Mouse (Mus musculus) hindbrain, embryonic 12.5 days (tissue): ENCODE results near the gene Gigyf2. TPM values are rescaled to one million over a fixed set of nuclear protein-coding genes. Genes with fewer than 3 reads are reported as not detected.

Experiments used
- ATAC-seq: fragments of 200-750 bp; cut with Nextera tagmentation; 2 replicates; pipeline ENCODE4 v1.8.0; 2017; ENCODE audit warnings: moderate TSS enrichment; ENCODE audit not compliant: low FRiP score
- H3K27ac ChIP-seq: fragments of 300-500 bp; sonication (generic); 2 replicates; pipeline ENCODE4 v1.5.1; 2016; ENCODE audit warnings: mild to moderate bottlenecking
- H3K27me3 ChIP-seq: fragments of 300-500 bp; sonication (generic); 2 replicates; pipeline ENCODE4 v1.6.1; 2016; ENCODE audit warnings: mild to moderate bottlenecking
- H3K36me3 ChIP-seq: fragments of 300-500 bp; sonication (generic); 2 replicates; pipeline ENCODE4 v1.6.1; 2016; ENCODE audit warnings: mild to moderate bottlenecking
- H3K4me1 ChIP-seq: fragments of 300-500 bp; sonication (generic); 2 replicates; pipeline ENCODE4 v1.6.1; 2016
- H3K4me2 ChIP-seq: fragments of 300-500 bp; sonication (generic); replicated peaks from 2 replicates; pipeline ENCODE4 v1.6.1; 2016; ENCODE audit warnings: mild to moderate bottlenecking
- H3K4me3 ChIP-seq: fragments of 300-500 bp; sonication (generic); 2 replicates; pipeline ENCODE4 v1.5.1; 2016; ENCODE audit warnings: mild to moderate bottlenecking
- H3K9ac ChIP-seq: fragments of 300-500 bp; sonication (generic); 2 replicates; pipeline ENCODE4 v1.6.1; 2016; ENCODE audit warnings: mild to moderate bottlenecking, moderate library complexity
- H3K9me3 ChIP-seq: fragments of 300-500 bp; sonication (generic); replicated peaks from 2 replicates; pipeline ENCODE4 v1.6.1; 2016; ENCODE audit warnings: mild to moderate bottlenecking
- WGBS: fragments of 180-500 bp; shearing (Covaris S2); methylation state at CpG from one replicate; pipeline ENCODE4 v1.1.7; 2016; 5-methylcytosine and 5-hydroxymethylcytosine counted together
- polyA plus RNA-seq: library from polyadenylated mRNA; unstranded; fragments of >200 nt; fragmentation: Nextera tagmentation; extraction: Ambion mirVana; gene quantifications from 2 replicates; pipeline ENCODE4 v1.2.1, GENCODE M21; 2016

Gene Gigyf2
- polyA plus RNA-seq, 1 experiment from 2014 or later: 66.4 TPM

DNA sequence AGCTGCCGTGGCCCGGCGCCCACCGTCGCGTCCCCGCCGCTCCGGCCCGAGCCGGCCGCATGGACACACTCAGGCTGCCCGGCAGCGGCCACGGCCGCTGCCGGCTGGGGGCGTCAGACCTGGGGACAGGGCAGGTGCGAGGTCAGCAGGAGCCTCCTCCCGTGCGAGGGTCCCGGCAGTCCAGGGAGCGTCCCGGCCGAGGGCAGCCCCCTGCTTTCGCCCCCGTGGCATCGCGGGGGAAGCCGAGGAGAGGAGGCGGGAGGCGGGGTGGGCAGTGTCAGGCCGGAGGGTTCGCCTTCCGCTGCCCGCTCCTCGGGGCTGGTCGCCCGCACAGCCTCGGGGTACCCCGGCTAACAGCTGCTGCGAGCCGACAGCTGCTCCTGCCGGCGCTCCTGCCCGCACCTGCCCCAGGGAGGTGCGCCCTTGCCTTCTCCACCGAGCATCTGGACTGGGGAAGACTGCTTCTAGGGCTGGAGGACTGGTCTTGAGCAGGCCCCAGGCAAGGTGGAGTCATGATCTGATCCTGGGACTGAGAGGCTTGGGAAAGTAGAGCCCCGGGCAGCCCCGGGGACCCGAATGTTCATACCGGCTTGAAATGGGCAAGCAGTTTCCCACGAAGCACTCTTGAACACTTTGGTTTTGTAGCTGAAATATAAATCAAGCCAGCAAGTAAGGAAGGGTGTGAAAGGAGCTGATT lies 515 bp downstream of the Gigyf2 start:
- H3K9ac ChIP-seq: peak overlapping the region; percentile 99
- H3K4me3 ChIP-seq: peak overlapping the region; percentile 89
- 1% methylated on average over 51 of the region's 53 CpGs for WGBS
- no peaks in the 10 kb centered on the region for H3K36me3 ChIP-seq
- peak; percentile 89 for ATAC-seq
- H3K27ac ChIP-seq: peak overlapping the region; percentile 95
- no peaks in the 10 kb centered on the region for H3K27me3 ChIP-seq
- H3K4me2 ChIP-seq: peak overlapping the region; percentile 76
- H3K4me1 ChIP-seq: peaks cover 9% of the 10 kb centered on the region
- no peaks in the 10 kb centered on the region for H3K9me3 ChIP-seq

GRCm38 (mm10) chr1:87331774-87332173 lies 5.0 kb downstream of the Gigyf2 start:
- Histone ChIP-seq H3K4me2 (no peak overlapping the region), H3K27me3 (no peaks in the 10 kb centered on the region), H3K9me3 (no peaks in the 10 kb centered on the region), H3K4me3 (no peak overlapping the region), H3K9ac (no peak overlapping the region), H3K4me1 (peaks cover 9% of the 10 kb centered on the region), H3K36me3 (peaks cover 14% of the 10 kb centered on the region), H3K27ac (no peak overlapping the region)
- ATAC-seq: no peak
- WGBS: 95% methylated on average over 4 of the region's 4 CpGs

DNA sequence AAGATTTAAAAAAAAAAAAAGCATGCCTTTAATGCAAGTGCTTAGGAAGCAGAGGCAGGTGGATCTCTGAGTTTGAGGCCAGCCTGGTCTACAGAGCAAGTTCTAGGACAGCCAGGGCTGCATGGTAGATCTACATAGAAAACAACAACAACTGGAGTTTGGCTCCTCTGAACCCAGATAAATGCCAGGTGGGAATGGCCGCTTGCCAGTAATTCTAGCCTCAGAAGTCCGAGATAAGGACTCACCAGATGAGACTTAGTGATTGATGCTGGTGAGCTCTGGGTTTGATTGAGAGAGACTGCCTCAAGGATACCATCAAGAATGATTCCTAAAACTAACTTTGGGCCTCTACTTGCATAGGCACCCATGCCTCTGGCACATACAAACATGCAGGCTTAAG lies 23.8 kb downstream of the Gigyf2 start:
- H3K4me1 ChIP-seq: no peaks in the 10 kb centered on the region
- no peak overlapping the region for H3K4me2 ChIP-seq
- H3K4me3 ChIP-seq: no peak overlapping the region
- H3K27ac ChIP-seq: no peak overlapping the region
- 90% methylated on average over 2 of the region's 2 CpGs for WGBS
- no peaks in the 10 kb centered on the region for H3K9me3 ChIP-seq
- H3K9ac ChIP-seq: no peak overlapping the region
- no peak for ATAC-seq
- 0 out of 2 replicates have a peak, but pooled peaks cover 3% of the 10 kb centered on the region for H3K36me3 ChIP-seq
- no peaks in the 10 kb centered on the region for H3K27me3 ChIP-seq

DNA sequence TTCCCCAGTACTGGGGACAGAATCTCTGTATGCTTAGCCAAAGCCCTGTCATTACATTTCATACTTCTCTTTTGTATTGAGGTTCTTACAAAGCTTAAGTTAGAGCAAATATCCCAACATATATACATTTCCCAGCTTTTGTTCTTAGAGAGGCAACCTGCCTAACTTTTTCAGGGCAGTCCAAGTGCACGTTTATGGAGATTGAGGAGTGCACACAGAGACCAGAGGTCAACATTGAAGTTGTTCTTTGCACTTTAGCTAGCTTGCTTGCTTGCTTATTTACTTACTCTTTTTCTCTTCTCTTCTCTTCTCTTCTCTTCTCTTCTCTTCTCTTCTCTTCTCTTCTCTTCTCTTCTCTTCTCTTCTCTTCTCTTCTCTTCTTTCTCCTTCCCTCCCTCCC lies 33.5 kb downstream of the Gigyf2 start:
- H3K27ac ChIP-seq: no peak overlapping the region
- ATAC-seq: no peak

DNA sequence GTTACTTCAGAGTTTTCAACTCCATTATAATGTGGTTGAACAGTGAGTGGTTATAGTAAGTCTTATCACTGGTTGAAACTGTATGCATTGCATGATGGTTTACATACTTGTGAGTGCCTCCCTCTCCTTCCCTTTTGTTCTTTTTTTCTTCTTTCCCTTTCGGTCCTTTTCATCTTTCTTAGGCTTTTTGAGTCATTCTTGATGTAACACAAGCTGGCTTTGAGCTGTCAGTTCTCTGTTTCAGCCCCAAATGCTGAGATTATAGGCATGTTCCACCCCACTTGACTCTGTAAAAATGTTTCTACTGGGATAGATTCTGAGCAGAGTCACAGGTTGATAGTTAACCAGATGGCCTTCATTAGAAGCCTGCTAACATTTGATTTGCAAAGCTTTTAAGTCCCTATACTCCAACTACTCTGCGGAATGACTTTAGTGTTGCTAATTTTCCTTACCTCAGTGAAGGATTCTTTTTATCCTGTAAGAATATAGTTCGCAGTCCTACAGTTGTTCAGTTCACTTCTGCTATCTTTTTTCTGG lies 51.3 kb downstream of the Gigyf2 start:
- H3K27me3 ChIP-seq: no peaks in the 10 kb centered on the region
- no peak for ATAC-seq
- no peak overlapping the region for H3K27ac ChIP-seq
- no peak overlapping the region for H3K4me3 ChIP-seq
- H3K4me2 ChIP-seq: no peak overlapping the region
- H3K36me3 ChIP-seq: peaks cover 23% of the 10 kb centered on the region
- H3K4me1 ChIP-seq: no peaks in the 10 kb centered on the region
- no peaks in the 10 kb centered on the region for H3K9me3 ChIP-seq
- WGBS: 91% methylated on average over 3 of the region's 3 CpGs
- H3K9ac ChIP-seq: no peak overlapping the region

More for the DNA sequence above, 33.5 kb downstream of the Gigyf2 start:
- Histone ChIP-seq H3K36me3 (peaks cover 11% of the 10 kb centered on the region), H3K4me1 (no peaks in the 10 kb centered on the region), H3K27me3 (no peaks in the 10 kb centered on the region), H3K4me2 (no peak overlapping the region), H3K4me3 (no peak overlapping the region), H3K9ac (no peak overlapping the region), H3K9me3 (no peaks in the 10 kb centered on the region)
- WGBS: 88% methylated on average over 1 of the region's 1 CpGs

GRCm38 (mm10) chr1:87379919-87380318 lies 53.1 kb downstream of the Gigyf2 start:
- Histone ChIP-seq H3K27me3 (no peaks in the 10 kb centered on the region), H3K9ac (no peak overlapping the region), H3K27ac (no peak overlapping the region), H3K4me1 (no peaks in the 10 kb centered on the region), H3K4me2 (no peak overlapping the region), H3K4me3 (no peak overlapping the region), H3K9me3 (no peaks in the 10 kb centered on the region), H3K36me3 (peaks cover 20% of the 10 kb centered on the region)
- no peak for ATAC-seq
- 92% methylated on average over 1 of the region's 1 CpGs for WGBS

DNA sequence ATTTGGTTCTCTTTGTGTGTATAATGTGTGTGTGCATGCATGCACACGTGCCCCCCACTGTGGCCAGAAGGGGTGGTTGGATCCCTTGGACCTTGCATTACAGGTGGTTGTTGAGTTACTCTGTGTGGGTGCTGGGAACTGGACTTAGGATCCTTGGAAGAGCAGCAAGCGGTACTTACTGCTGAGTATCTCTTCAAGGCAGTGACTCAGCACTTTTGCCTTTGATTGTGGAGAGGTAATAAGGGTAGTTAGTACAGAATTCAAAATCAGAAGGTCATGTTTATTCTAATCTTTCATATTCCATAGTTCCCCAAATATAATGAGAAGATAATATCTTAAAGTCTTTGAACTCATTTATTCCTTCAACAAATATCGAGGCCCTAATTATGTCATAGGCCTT lies 54.4 kb downstream of the Gigyf2 start:
- Histone ChIP-seq H3K4me2 (no peak overlapping the region), H3K9me3 (no peaks in the 10 kb centered on the region), H3K36me3 (peaks cover 16% of the 10 kb centered on the region), H3K27ac (no peak overlapping the region), H3K4me3 (no peak overlapping the region), H3K4me1 (no peaks in the 10 kb centered on the region), H3K9ac (no peak overlapping the region), H3K27me3 (no peaks in the 10 kb centered on the region)
- WGBS: 93% methylated on average over 3 of the region's 3 CpGs
- ATAC-seq: no peak

- Histone ChIP-seq H3K4me3 (no peak overlapping the region), H3K9me3 (no peaks in the 10 kb centered on the region), H3K27ac (no peak overlapping the region), H3K4me2 (no peak overlapping the region), H3K27me3 (no peaks in the 10 kb centered on the region), H3K9ac (no peak overlapping the region), H3K36me3 (peaks cover 16% of the 10 kb centered on the region), H3K4me1 (no peaks in the 10 kb centered on the region)
- ATAC-seq: no peak
- WGBS: 94% methylated on average over 9 of the region's 9 CpGs
Observed at GRCm38 (mm10) chr1:87386436-87387092, 59.8 kb downstream of the Gigyf2 start.

DNA sequence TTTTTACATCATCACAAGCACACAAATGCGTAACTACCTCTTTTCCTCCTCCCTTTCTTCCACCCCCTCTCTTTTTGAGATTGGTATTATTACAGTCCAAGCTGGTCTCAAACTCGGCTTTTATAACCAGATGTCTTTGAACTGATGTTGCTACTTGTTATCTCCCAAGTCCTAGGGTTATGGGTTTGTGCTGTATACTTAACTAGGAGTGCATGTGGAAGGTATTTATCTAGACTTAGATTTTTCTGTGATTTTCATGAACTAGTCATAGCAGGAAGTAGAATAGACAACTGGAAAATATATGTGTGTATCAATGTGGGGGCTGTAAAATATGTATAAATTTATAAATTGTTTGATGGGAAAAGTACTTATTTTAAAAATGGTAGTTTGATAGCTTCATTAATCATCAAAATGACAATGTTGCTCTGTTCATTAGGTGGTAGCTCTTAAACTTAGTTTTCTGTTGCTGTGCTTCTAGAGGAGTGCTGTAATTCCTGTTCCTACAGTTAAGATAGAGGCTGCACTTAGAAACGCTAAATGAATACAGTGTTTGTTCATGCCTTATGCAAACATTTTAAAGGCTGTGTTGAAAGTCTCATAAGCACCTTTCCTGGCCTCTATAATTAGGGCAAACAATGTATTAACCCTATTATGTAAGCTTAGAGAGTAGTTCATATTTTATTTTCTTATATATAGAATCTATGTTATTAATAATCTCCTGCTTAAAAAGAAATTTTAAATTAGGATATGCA lies 66.8 kb downstream of the Gigyf2 start:
- 94% methylated on average over 3 of the region's 3 CpGs for WGBS
- no peak for ATAC-seq
- Histone ChIP-seq H3K36me3 (peaks cover 16% of the 10 kb centered on the region), H3K4me2 (no peak overlapping the region), H3K4me3 (no peak overlapping the region), H3K27me3 (no peaks in the 10 kb centered on the region), H3K27ac (no peak overlapping the region), H3K9ac (no peak overlapping the region), H3K4me1 (0 out of 2 replicates have a peak, but pooled peaks cover 3% of the 10 kb centered on the region), H3K9me3 (no peaks in the 10 kb centered on the region)

DNA sequence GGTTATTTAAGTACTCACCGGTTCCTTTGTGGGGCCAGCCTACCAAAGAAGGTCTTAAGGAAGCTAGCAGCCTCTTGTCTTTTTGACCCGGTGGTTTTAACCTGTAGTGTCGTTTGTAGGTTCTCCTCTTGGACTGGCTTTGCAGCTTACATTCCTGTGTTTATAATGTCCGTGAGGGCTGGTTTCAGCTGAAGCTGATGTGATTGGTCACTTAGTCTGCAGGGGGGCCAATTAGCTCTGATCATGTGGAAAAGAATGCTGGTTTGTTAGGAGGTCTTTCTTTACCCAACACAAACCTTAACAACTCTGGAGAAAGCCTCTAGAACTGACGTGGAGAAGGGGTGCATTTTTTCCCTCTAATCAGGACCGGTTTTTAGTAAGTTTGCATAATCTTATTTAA lies 67.8 kb downstream of the Gigyf2 start, which contains the start of gene Kcnj13:
Gene Kcnj13, minus strand, starts transcription at position 136 of the 400 bp plus-strand sequence.
- Histone ChIP-seq H3K4me1 (0 out of 2 replicates have a peak, but pooled peaks cover 3% of the 10 kb centered on the region), H3K27ac (no peak within 1 kb of the TSS), H3K4me2 (no peak within 1 kb of the TSS), H3K36me3 (peaks cover 11% of the 10 kb centered on the region; the same call in 1 of the 2 replicates), H3K4me3 (no peak within 1 kb of the TSS), H3K9ac (no peak within 1 kb of the TSS), H3K27me3 (no peaks in the 10 kb centered on the region), H3K9me3 (no peaks in the 10 kb centered on the region)
- WGBS: 45% methylated on average over 6 of the region's 6 CpGs
- ATAC-seq: no peak

DNA sequence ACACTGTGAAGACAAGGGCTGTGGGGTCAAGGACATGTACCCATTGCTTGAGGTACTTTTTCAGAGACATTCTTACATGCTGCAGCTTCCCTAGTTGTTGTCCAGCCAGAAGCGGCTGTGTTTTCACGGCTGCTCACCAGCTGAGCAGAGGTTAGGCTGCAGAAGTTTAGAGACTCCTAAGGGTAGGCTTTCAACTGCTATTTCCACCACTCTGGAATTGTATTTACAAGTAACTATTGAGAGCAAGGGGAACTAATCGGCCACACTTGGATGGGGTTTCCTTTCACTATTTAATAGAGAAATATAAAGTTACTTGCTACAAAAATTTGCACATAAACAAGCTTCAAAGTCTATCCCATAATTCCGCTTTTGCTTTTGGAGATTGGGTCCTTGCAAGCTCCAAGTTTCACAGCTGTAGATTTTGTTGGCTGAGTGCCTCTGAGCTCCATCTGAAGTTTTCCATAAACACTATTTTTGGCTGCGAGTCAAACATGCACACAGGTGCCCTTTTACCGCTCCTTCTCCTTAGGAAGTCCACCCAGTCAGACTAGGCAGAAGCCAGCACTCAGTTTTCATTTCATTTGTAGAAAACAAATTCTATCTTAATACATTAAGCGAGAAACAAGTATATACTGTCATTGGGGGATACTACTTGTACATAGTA lies 70.3 kb downstream of the Gigyf2 start:
- no peak overlapping the region for H3K27ac ChIP-seq
- WGBS: 85% methylated on average over 7 of the region's 7 CpGs
- no peak overlapping the region for H3K4me2 ChIP-seq
- no peak for ATAC-seq
- H3K9me3 ChIP-seq: no peaks in the 10 kb centered on the region
- 0 out of 2 replicates have a peak, but pooled peaks cover 3% of the 10 kb centered on the region for H3K36me3 ChIP-seq
- H3K4me1 ChIP-seq: 0 out of 2 replicates have a peak, but pooled peaks cover 3% of the 10 kb centered on the region
- H3K4me3 ChIP-seq: no peak overlapping the region
- no peaks in the 10 kb centered on the region for H3K27me3 ChIP-seq
- H3K9ac ChIP-seq: no peak overlapping the region

DNA sequence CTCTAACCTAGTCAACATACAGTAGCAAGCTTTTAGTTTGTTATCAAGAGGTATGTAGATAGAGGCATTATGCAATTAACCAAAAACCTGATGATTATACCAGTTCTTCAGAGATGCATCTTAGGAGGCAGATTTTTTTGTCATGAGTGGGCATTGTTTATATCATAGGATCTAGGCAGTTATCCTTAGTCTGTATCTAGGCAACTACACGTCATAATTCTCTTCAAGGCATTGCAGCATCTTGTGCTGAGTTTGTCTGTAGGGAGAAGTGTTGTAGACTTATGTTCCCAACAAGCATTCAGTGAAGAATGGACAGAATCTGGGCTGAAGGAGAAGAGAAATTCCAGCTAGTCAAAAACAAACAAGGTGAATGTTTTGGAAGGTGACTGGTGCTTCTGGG lies 77.9 kb downstream of the Gigyf2 start:
- H3K36me3 ChIP-seq: peaks cover 45% of the 10 kb centered on the region
- no peak overlapping the region for H3K4me2 ChIP-seq
- no peak overlapping the region for H3K27ac ChIP-seq
- no peak overlapping the region for H3K9ac ChIP-seq
- H3K4me3 ChIP-seq: no peak overlapping the region
- no peak for ATAC-seq
- H3K9me3 ChIP-seq: no peaks in the 10 kb centered on the region
- no peaks in the 10 kb centered on the region for H3K27me3 ChIP-seq
- no peaks in the 10 kb centered on the region for H3K4me1 ChIP-seq
- 84% methylated on average over 1 of the region's 1 CpGs for WGBS
